Mouse (Mus musculus) C2C12 (cell line): Measurements from ENCODE around the gene Mphosph8. TPM values are rescaled to one million over a fixed set of nuclear protein-coding genes. Genes with fewer than 3 reads are reported as not detected.

Source experiments
- H3K27me3 ChIP-seq: one replicate; pipeline ENCODE4 v1.6.1; 2011; ENCODE audit not compliant: control insufficient read depth, insufficient read depth, insufficient read length
- H3K36me3 ChIP-seq: one replicate; pipeline ENCODE4 v1.6.1; 2011; ENCODE audit not compliant: control insufficient read depth, insufficient read depth
- H3K4me3 ChIP-seq: one replicate; pipeline ENCODE4 v1.5.1; 2011; ENCODE audit warnings: mild to moderate bottlenecking, control low read depth; ENCODE audit not compliant: poor library complexity, insufficient read depth, severe bottlenecking
- H3K79me2 ChIP-seq: one replicate; pipeline ENCODE4 v1.6.1; 2011; ENCODE audit not compliant: control insufficient read depth, insufficient read depth
- H3K79me3 ChIP-seq: one replicate; pipeline ENCODE4 v1.6.1; 2011; ENCODE audit warnings: low read depth, control low read depth
- H3ac ChIP-seq: one replicate; pipeline ENCODE3; 2011; ENCODE audit warnings: low read depth; ENCODE audit not compliant: control insufficient read depth, insufficient read length
- CEBPB ChIP-seq: IDR thresholded peaks from one replicate; pipeline ENCODE4 v1.6.1; 2011; ENCODE audit warnings: low read depth, mild to moderate bottlenecking, control low read depth, moderate library complexity
- CTCF ChIP-seq: IDR thresholded peaks from one replicate; pipeline ENCODE4 v1.5.1; 2011; ENCODE audit not compliant: control insufficient read depth, insufficient read depth, insufficient read length
- FOSL1 ChIP-seq: IDR thresholded peaks from one replicate; pipeline ENCODE4 v1.8.0; 2011; ENCODE audit warnings: mild to moderate bottlenecking, low read length; ENCODE audit not compliant: poor library complexity, insufficient read depth, severe bottlenecking
- MAX ChIP-seq: IDR thresholded peaks from one replicate; pipeline ENCODE4 v1.6.1; 2011; ENCODE audit warnings: mild to moderate bottlenecking, control low read depth
- MYOD1 ChIP-seq: IDR thresholded peaks from one replicate; pipeline ENCODE4 v1.6.1; 2011; ENCODE audit warnings: low read depth; ENCODE audit not compliant: control insufficient read depth, insufficient read length
- MYOG ChIP-seq: IDR thresholded peaks from one replicate; pipeline ENCODE4 v1.6.1; 2011; ENCODE audit not compliant: control insufficient read depth, insufficient read length; ENCODE audit errors: extremely low read depth
- USF1 ChIP-seq: IDR thresholded peaks from one replicate; pipeline ENCODE4 v1.6.1; 2011; ENCODE audit warnings: low read depth, mild to moderate bottlenecking, control low read depth, moderate library complexity
- polyA plus RNA-seq: library from polyadenylated mRNA; unstranded; fragments of >200 nt; fragmentation: generic; extraction: Trizol; gene quantifications from one replicate; pipeline ENCODE4 v1.2.1, GENCODE M21; 2012; ENCODE audit warnings: missing spikeins

The Mphosph8 gene
- polyA plus RNA-seq, 1 experiment, result 7.8 TPM

DNA sequence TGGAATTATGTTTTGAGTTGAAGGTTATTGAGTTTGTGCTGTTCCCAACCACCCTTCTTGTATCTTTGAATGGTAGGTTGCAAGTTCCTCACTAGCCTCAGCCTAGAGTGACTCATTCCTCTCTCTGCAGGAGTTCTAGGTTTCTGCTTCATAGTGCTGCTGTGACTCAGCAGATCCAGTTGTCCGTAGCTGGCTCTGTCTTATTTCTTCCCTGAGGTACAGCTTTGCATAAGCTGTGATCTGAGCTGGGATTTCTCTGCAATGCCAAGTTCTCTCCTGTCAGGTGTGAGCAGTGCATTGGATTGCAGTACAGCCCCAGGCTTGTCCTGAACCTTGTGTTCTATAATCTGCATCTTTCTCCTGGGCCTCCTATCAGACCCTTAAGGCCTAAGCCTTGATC lies 21.7 kb downstream of the Mphosph8 start:
- H3K79me2 ChIP-seq, result no peaks in the 10 kb centered on the region
- no peak overlapping the region for H3K4me3 ChIP-seq
- peaks cover 96% of the 10 kb centered on the region for H3K36me3 ChIP-seq
- TF ChIP-seq FOSL1 (peak; percentile 38), MYOG (no peak)
- H3K79me3 ChIP-seq, result no peaks in the 10 kb centered on the region
- H3K27me3 ChIP-seq, result no peaks in the 10 kb centered on the region
- no peak overlapping the region for H3ac ChIP-seq

DNA sequence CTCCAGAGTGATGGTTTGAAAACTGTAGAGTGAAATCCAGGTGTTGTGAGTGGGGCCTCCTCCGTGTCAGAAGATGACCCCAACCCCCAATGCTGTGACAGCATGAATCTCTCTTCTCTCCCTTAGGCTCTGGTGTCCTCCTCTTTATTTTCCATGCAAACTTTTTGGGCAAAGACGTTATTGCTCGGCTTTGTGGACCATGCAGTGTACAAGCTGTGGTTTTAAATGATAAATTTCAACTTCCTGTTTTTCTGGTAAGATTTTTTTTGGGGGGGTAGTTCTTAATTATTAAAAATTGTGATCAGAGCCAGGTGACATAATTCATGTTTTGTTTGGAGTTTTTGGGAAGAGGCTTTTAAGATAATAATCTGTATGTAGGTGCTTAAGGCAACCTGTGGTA lies 27.4 kb downstream of the Mphosph8 start:
- TF ChIP-seq MYOD1 (no peak), MYOG (no peak), FOSL1 (no peak), USF1 (no peak), MAX (no peak), CTCF (no peak), CEBPB (no peak)
- H3ac ChIP-seq, result no peak overlapping the region
- no peaks in the 10 kb centered on the region for H3K27me3 ChIP-seq
- no peak overlapping the region for H3K4me3 ChIP-seq
- H3K36me3 ChIP-seq, result peaks cover 92% of the 10 kb centered on the region
- no peaks in the 10 kb centered on the region for H3K79me2 ChIP-seq
- no peaks in the 10 kb centered on the region for H3K79me3 ChIP-seq

DNA sequence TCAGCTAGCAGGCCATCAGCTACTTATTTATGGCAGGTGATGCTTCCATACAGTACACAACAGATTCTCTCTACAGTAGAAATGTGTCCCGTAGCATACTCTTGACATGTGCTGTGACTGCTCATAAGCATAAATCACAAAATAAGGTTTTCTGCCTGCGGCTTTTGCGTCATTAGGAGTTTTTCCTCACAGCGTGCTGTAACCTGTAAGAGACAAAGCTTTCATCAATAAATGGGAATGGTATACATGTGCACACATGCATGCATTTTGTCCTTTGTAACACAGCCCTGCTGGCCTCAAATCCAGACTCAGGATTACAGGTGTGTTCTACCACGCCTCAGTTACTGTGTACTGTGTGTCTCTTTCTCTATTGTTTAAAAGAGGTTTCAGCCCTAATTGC lies 29.8 kb downstream of the Mphosph8 start:
- Histone ChIP-seq H3K79me3 (no peaks in the 10 kb centered on the region), H3K79me2 (no peaks in the 10 kb centered on the region), H3ac (no peak overlapping the region), H3K36me3 (peaks cover 72% of the 10 kb centered on the region), H3K4me3 (no peak overlapping the region), H3K27me3 (no peaks in the 10 kb centered on the region)
- TF ChIP-seq FOSL1 (no peak), CEBPB (no peak)

DNA sequence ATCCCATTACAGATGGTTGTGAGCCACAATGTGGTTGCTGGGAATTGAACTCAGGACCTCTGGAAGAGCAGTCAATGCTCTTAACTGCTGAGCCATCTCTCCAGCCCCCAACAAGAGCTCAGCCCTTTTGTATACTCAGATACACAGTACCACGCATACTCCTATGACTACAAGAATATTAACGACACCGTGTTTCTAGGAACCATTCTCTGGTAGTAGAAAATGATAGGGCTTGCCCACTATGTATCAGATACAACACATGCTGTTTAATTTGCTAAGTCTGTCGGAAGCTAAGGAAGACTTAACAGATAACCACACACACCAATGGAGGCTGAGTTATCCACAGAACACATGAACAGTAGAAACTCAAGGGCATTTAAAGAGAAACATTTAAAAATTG lies 34.6 kb downstream of the Mphosph8 start:
- no peak for TF ChIP-seq MYOD1
- no peak for TF ChIP-seq USF1
- no peak for TF ChIP-seq CTCF
- TF ChIP-seq CEBPB, result no peak
- TF ChIP-seq FOSL1, result no peak
- TF ChIP-seq MYOG, result no peak
- no peak for TF ChIP-seq MAX
- Histone ChIP-seq H3K27me3 (no peaks in the 10 kb centered on the region), H3ac (no peak overlapping the region), H3K36me3 (peaks cover 27% of the 10 kb centered on the region), H3K79me3 (no peaks in the 10 kb centered on the region), H3K79me2 (no peaks in the 10 kb centered on the region), H3K4me3 (no peak overlapping the region)

DNA sequence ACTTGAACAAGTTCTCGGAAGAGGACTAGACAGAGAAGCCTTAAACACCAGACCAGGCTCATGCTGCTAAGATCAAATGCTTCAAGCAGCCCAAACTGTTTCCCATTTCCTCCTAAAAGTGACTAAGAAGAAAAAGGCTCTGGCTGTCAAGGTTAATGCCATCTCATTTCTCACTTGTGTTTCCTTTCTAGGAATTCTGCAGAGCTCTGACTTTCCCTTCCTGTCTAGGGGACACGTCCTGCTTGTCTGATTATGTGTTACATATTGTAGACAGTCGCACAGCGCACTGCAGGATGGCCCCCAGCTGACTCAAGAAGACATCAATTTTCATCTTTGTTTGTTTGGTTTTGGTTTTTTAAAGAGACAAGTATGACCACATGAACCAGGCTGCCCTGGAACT lies 37.6 kb downstream of the Mphosph8 start:
- H3K79me2 ChIP-seq, result no peaks in the 10 kb centered on the region
- TF ChIP-seq MAX (no peak), CEBPB (no peak), MYOD1 (no peak), USF1 (no peak), FOSL1 (no peak), CTCF (no peak), MYOG (no peak)
- peaks cover 6% of the 10 kb centered on the region for H3K36me3 ChIP-seq
- H3ac ChIP-seq, result no peak overlapping the region
- H3K27me3 ChIP-seq, result no peaks in the 10 kb centered on the region
- H3K4me3 ChIP-seq, result no peak overlapping the region
- no peaks in the 10 kb centered on the region for H3K79me3 ChIP-seq

DNA sequence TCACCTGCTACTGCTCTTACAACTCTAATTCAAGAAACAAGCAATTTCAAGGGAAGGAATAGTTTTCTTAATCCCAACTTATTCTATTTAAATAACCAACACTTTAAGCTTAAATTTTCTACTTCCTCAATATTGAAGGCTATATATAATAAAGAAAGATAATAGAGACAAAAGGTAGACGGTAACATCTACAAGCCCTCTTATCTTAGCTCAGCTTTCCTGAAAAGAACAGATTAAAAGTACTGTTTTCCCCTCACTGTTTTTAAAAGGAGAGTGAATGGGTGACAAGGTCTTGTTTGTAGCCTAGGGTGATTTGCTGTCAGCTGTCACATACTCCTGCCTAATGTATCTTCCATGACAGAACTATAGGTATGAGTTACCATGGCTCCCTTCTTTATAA lies 58.4 kb downstream of the Mphosph8 start:
- no peak overlapping the region for H3ac ChIP-seq
- H3K4me3 ChIP-seq, result no peak overlapping the region
- peaks cover 5% of the 10 kb centered on the region for H3K79me3 ChIP-seq
- TF ChIP-seq CTCF (no peak), USF1 (no peak), FOSL1 (no peak), MYOD1 (no peak), MAX (no peak), CEBPB (no peak), MYOG (no peak)
- peaks cover 31% of the 10 kb centered on the region for H3K36me3 ChIP-seq
- peaks cover 33% of the 10 kb centered on the region for H3K79me2 ChIP-seq
- no peaks in the 10 kb centered on the region for H3K27me3 ChIP-seq
